Mouse (Mus musculus): ENCODE measurements at regions not wholly inside any gene's neighbourhood (a gene's known extent, or its start where the extent isn't known, plus 50 kb on each side); places are given as distances from the start of the nearest gene placed in this dataset.
"Not testable (repeated sequence)": the region's sequence is repeated elsewhere in the genome, so short reads cannot be mapped to it uniquely, and the experiment has no call there.

GRCm38 (mm10) chr2:123655551-123655950 lies 434.2 kb upstream of the Sema6d start:
- 94% methylated on average over 1 of the region's 1 CpGs for WGBS
- Histone ChIP-seq H3K36me3 (replicated peaks; ENCODE audit: control insufficient read depth, insufficient read depth) (no peaks in the 10 kb centered on the region), H3K27ac (no peak overlapping the region), H3K4me3 (replicated peaks; ENCODE audit: low read length) (no peak overlapping the region), H3K9me3 (ENCODE audit: control insufficient read depth, low read length) (no peaks in the 10 kb centered on the region), H3K4me2 (replicated peaks) (no peak overlapping the region), H3K4me1 (replicated peaks; ENCODE audit: control insufficient read depth, insufficient read depth, low read length) (no peaks in the 10 kb centered on the region), H3K27me3 (ENCODE audit: control insufficient read depth, insufficient read depth, low read length) (no peaks in the 10 kb centered on the region), H3K9ac (no peak overlapping the region)
- ATAC-seq (ENCODE audit: low FRiP score) (no peak), DNase-seq (ENCODE audit: low spot score) (no peak)

GRCm38 (mm10) chr2:123688290-123689030 lies 401.3 kb upstream of the Sema6d start:
- Histone ChIP-seq H3K9me3 (ENCODE audit: control insufficient read depth, low read length) (no peaks in the 10 kb centered on the region), H3K4me2 (replicated peaks) (no peak overlapping the region), H3K4me1 (replicated peaks; ENCODE audit: control insufficient read depth, insufficient read depth, low read length) (no peaks in the 10 kb centered on the region), H3K27me3 (ENCODE audit: control insufficient read depth, insufficient read depth, low read length) (no peaks in the 10 kb centered on the region), H3K27ac (no peak overlapping the region), H3K4me3 (replicated peaks; ENCODE audit: low read length) (no peak overlapping the region), H3K36me3 (replicated peaks; ENCODE audit: control insufficient read depth, insufficient read depth) (no peaks in the 10 kb centered on the region), H3K9ac (no peak overlapping the region)
- WGBS, result 73% methylated on average over 4 of the region's 4 CpGs
- ATAC-seq (ENCODE audit: low FRiP score) (no peak), DNase-seq (ENCODE audit: low spot score) (no peak)

DNA sequence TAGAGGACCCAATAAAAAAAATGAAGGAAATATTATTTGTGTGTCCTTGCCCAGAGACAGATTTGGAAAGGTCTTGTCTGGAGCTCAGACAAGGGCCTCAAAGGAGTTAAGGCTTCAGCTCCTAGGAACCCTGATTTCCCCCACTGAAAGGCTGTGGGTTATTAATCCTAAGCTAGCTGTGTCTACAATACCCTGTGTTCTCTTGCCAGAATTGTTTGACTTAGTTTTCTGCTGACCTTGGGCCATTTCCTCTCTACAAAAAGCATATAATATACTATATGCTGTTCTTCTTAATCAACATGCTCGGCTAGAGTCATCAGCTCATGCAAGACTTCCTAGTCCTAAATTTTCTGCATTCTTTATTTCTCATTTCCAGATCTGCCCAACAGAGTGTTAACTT lies 400.0 kb upstream of the Sema6d start:
- WGBS, result 90% methylated on average over 1 of the region's 1 CpGs
- H3K9ac ChIP-seq, result no peak overlapping the region
- no peaks in the 10 kb centered on the region for H3K27me3 ChIP-seq (ENCODE audit: control insufficient read depth, insufficient read depth, low read length)
- H3K4me1 ChIP-seq (replicated peaks; ENCODE audit: control insufficient read depth, insufficient read depth, low read length), result no peaks in the 10 kb centered on the region
- no peaks in the 10 kb centered on the region for H3K36me3 ChIP-seq (replicated peaks; ENCODE audit: control insufficient read depth, insufficient read depth)
- H3K27ac ChIP-seq, result no peak overlapping the region
- no peak overlapping the region for H3K4me2 ChIP-seq (replicated peaks)
- no peaks in the 10 kb centered on the region for H3K9me3 ChIP-seq (ENCODE audit: control insufficient read depth, low read length)
- no peak overlapping the region for H3K4me3 ChIP-seq (replicated peaks; ENCODE audit: low read length)
- DNase-seq (ENCODE audit: low spot score) (no peak), ATAC-seq (ENCODE audit: low FRiP score) (no peak)

- no peak overlapping the region for H3K4me3 ChIP-seq (replicated peaks; ENCODE audit: low read length)
- no peaks in the 10 kb centered on the region for H3K36me3 ChIP-seq (replicated peaks; ENCODE audit: control insufficient read depth, insufficient read depth)
- H3K9me3 ChIP-seq (ENCODE audit: control insufficient read depth, low read length), result no peaks in the 10 kb centered on the region
- no peaks in the 10 kb centered on the region for H3K4me1 ChIP-seq (replicated peaks; ENCODE audit: control insufficient read depth, insufficient read depth, low read length)
- no peaks in the 10 kb centered on the region for H3K27me3 ChIP-seq (ENCODE audit: control insufficient read depth, insufficient read depth, low read length)
- 93% methylated on average over 4 of the region's 4 CpGs for WGBS
- no peak for ATAC-seq (ENCODE audit: low FRiP score)
- H3K9ac ChIP-seq, result no peak overlapping the region
- no peak overlapping the region for H3K27ac ChIP-seq
- no peak for DNase-seq (ENCODE audit: low spot score)
- no peak overlapping the region for H3K4me2 ChIP-seq (replicated peaks)
Measured at GRCm38 (mm10) chr2:123739688-123740087, 350.1 kb upstream of the Sema6d start.

- ATAC-seq (ENCODE audit: low FRiP score) (no peak), DNase-seq (ENCODE audit: low spot score) (no peak)
- no peak overlapping the region for H3K27ac ChIP-seq
- H3K4me3 ChIP-seq (replicated peaks; ENCODE audit: low read length), result no peak overlapping the region
- no peak overlapping the region for H3K9ac ChIP-seq
- no peaks in the 10 kb centered on the region for H3K36me3 ChIP-seq (replicated peaks; ENCODE audit: control insufficient read depth, insufficient read depth)
- no peaks in the 10 kb centered on the region for H3K4me1 ChIP-seq (replicated peaks; ENCODE audit: control insufficient read depth, insufficient read depth, low read length)
- no peaks in the 10 kb centered on the region for H3K27me3 ChIP-seq (ENCODE audit: control insufficient read depth, insufficient read depth, low read length)
- H3K9me3 ChIP-seq (ENCODE audit: control insufficient read depth, low read length), result no peaks in the 10 kb centered on the region
- no peak overlapping the region for H3K4me2 ChIP-seq (replicated peaks)
- WGBS, result 65% methylated on average over 6 of the region's 6 CpGs
Measured at GRCm38 (mm10) chr2:123740541-123740940, 349.2 kb upstream of the Sema6d start.

DNA sequence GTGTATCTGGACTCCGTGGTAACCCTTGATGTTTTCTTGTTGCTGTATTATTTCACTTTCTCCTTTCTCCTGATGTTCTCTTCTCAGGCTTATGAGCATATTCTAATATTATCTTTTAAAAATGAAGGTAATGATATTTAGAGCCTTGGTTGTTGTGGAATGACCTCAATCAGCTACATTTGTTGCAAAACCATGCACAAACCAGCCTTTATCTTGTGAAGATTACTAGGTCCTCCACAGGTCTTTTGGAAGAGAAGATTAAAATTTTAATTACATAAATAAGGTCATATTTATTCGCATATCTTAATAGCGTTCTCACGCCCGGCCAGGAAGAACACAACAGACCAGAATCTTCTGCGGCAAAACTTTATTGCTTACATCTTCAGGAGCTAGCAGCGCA lies 335.5 kb upstream of the Sema6d start:
- ATAC-seq (ENCODE audit: low FRiP score) (no peak), DNase-seq (ENCODE audit: low spot score) (no peak)
- H3K4me3 ChIP-seq (replicated peaks; ENCODE audit: low read length), result peak overlapping the region; percentile 22
- no peaks in the 10 kb centered on the region for H3K4me1 ChIP-seq (replicated peaks; ENCODE audit: control insufficient read depth, insufficient read depth, low read length)
- no peaks in the 10 kb centered on the region for H3K36me3 ChIP-seq (replicated peaks; ENCODE audit: control insufficient read depth, insufficient read depth)
- H3K27ac ChIP-seq, result 0 out of 2 replicates have a peak overlapping the region, but pooled peaks have one; percentile 24
- no peaks in the 10 kb centered on the region for H3K27me3 ChIP-seq (ENCODE audit: control insufficient read depth, insufficient read depth, low read length)
- H3K9me3 ChIP-seq (ENCODE audit: control insufficient read depth, low read length), result no peaks in the 10 kb centered on the region
- 72% methylated on average over 7 of the region's 7 CpGs for WGBS
- H3K4me2 ChIP-seq (replicated peaks), result peak overlapping the region; percentile 47
- no peak overlapping the region for H3K9ac ChIP-seq

DNA sequence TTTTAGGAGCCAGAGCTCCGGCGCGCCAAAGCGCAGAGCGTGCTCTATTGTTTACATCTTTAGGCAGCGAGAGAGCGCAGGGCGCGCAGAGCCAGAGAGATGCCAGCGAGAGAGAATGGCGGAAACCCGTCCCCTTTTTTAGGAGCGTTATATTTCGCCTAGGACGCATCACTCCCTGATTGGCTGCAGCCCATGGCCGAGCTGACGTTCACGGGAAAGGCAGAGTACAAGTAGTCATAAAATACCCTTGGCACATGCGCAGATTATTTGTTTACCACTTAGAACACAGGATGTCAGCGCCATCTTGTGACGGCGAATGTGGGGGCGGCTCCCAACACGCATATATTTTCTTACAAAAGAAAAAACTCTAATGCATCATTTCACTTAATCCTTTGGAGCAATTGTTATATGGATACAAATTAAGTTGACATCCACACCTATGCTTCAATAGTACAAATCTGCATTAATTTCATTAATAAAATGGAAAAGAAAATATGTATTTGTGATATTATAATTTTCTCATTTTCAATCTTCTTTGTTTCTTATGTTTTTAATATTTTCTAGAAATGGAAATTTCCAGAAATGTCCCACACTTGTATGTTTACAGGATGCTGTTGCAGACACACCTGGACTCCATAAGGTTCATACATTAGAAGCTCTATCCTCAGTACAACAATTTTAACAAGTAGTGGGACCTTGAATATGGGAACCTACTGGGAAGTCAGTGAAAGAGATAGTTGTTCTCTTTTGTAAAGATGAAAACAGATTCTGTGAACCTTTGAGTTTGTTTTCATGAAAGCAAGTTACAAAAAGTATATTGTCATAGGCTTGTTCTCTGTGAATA lies 334.9 kb upstream of the Sema6d start:
- 0 out of 2 replicates have a peak overlapping the region, but pooled peaks have one; percentile 24 for H3K27ac ChIP-seq
- peak; percentile 48; the same call in 1 of the 2 replicates for ATAC-seq (ENCODE audit: low FRiP score)
- H3K9ac ChIP-seq; H3K4me1 ChIP-seq (replicated peaks; ENCODE audit: control insufficient read depth, insufficient read depth, low read length); H3K9me3 ChIP-seq (ENCODE audit: control insufficient read depth, low read length); H3K36me3 ChIP-seq (replicated peaks; ENCODE audit: control insufficient read depth, insufficient read depth); DNase-seq (ENCODE audit: low spot score); H3K27me3 ChIP-seq (ENCODE audit: control insufficient read depth, insufficient read depth, low read length): not testable (repeated sequence)
- 65% methylated on average over 10 of the region's 24 CpGs for WGBS
- peak overlapping the region; percentile 47 for H3K4me2 ChIP-seq (replicated peaks)
- peak overlapping the region; percentile 22 for H3K4me3 ChIP-seq (replicated peaks; ENCODE audit: low read length)

GRCm38 (mm10) chr2:123799226-123799786 lies 290.5 kb upstream of the Sema6d start:
- Histone ChIP-seq H3K4me2 (replicated peaks) (no peak overlapping the region), H3K36me3 (replicated peaks; ENCODE audit: control insufficient read depth, insufficient read depth) (no peaks in the 10 kb centered on the region), H3K27me3 (ENCODE audit: control insufficient read depth, insufficient read depth, low read length) (no peaks in the 10 kb centered on the region), H3K9me3 (ENCODE audit: control insufficient read depth, low read length) (no peaks in the 10 kb centered on the region), H3K4me1 (replicated peaks; ENCODE audit: control insufficient read depth, insufficient read depth, low read length) (no peaks in the 10 kb centered on the region), H3K27ac (peak overlapping the region; percentile 7; the same call in 1 of the 2 replicates), H3K4me3 (replicated peaks; ENCODE audit: low read length) (no peak overlapping the region), H3K9ac (no peak overlapping the region)
- 62% methylated on average over 3 of the region's 3 CpGs for WGBS
- ATAC-seq (ENCODE audit: low FRiP score), result peak; percentile 76; the same call in 1 of the 2 replicates
- no peak for DNase-seq (ENCODE audit: low spot score)

DNA sequence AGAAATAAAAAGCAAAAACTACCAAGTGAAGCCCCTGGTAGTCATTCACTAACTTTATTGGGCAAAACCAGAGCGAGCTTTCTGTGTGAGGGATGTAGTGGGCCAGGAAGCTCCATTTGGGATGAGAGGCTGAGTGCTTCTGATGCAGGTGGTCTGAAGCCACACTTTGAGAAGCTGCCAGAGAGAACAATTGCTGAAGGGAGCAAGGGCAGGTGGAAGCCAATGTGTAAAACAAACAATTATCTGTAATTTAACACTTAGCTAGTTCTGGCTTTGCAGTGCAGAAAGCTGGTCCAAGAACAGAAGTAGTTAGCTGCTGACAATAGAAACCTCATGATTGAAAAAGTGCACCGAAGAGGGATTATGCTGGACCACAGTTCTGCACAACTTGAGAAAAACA lies 284.1 kb upstream of the Sema6d start:
- H3K4me3 ChIP-seq (replicated peaks; ENCODE audit: low read length), result no peak overlapping the region
- H3K4me2 ChIP-seq (replicated peaks), result no peak overlapping the region
- H3K27me3 ChIP-seq (ENCODE audit: control insufficient read depth, insufficient read depth, low read length), result no peaks in the 10 kb centered on the region
- no peak for DNase-seq (ENCODE audit: low spot score)
- no peak overlapping the region for H3K9ac ChIP-seq
- H3K36me3 ChIP-seq (replicated peaks; ENCODE audit: control insufficient read depth, insufficient read depth), result no peaks in the 10 kb centered on the region
- no peaks in the 10 kb centered on the region for H3K9me3 ChIP-seq (ENCODE audit: control insufficient read depth, low read length)
- WGBS, result 91% methylated on average over 2 of the region's 2 CpGs
- H3K4me1 ChIP-seq (replicated peaks; ENCODE audit: control insufficient read depth, insufficient read depth, low read length), result no peaks in the 10 kb centered on the region
- no peak for ATAC-seq (ENCODE audit: low FRiP score)
- no peak overlapping the region for H3K27ac ChIP-seq

Measured in hindbrain, embryonic 14.5 days (tissue).